Mouse (Mus musculus) cortical plate, adult 2 months (tissue): ENCODE measurements around the gene Tmc6.

Experiments
- CTCF ChIP-seq: fragments of 200-500 bp; IDR thresholded peaks from 2 replicates; pipeline ENCODE4 v1.5.1; 2011; ENCODE audit warnings: mild to moderate bottlenecking, control low read depth, low read length; ENCODE audit not compliant: insufficient read depth; ENCODE audit errors: extremely low read depth
- POLR2A ChIP-seq: fragments of 200-500 bp; IDR thresholded peaks from 2 replicates; pipeline ENCODE4 v1.6.1; 2011; ENCODE audit warnings: mild to moderate bottlenecking, low read length, control low read depth; ENCODE audit not compliant: insufficient read depth; ENCODE audit errors: extremely low read depth

- TF ChIP-seq CTCF (no peak), POLR2A (no peak)
Observed at GRCm38 (mm10) chr11:117760374-117761119, 21.5 kb downstream of the Tmc6 start.
